Mouse (Mus musculus): ENCODE measurements at regions not wholly inside any gene's neighbourhood (a gene's known extent, or its start where the extent isn't known, plus 50 kb on each side); places are given as distances from the start of the nearest gene placed in this dataset.

- Histone ChIP-seq H3K27me3 (replicated peaks) (no peaks in the 10 kb centered on the region), H3K36me3 (no peaks in the 10 kb centered on the region), H3K9me3 (no peaks in the 10 kb centered on the region), H3K4me2 (replicated peaks) (no peak overlapping the region), H3K27ac (no peak overlapping the region), H3K9ac (no peak overlapping the region), H3K4me3 (no peak overlapping the region), H3K4me1 (no peaks in the 10 kb centered on the region)
- WGBS: 58% methylated on average over 1 of the region's 1 CpGs
- 0 out of 2 replicates have a peak, but pooled peaks have one; percentile 33 for ATAC-seq (ENCODE audit: low FRiP score, low read depth)
Measured at GRCm38 (mm10) chr13:79941549-79942295, 941.5 kb upstream of the Arrdc3 start.
